Mouse (Mus musculus) granulocyte monocyte progenitor cell, adult 5-6 weeks (primary cell): Measurements from ENCODE around the gene Atp8b5. TPM values are rescaled to one million over a fixed set of nuclear protein-coding genes. Genes with fewer than 3 reads are reported as not detected.
A peak's percentile ranks its signal among the peaks of the same experiment; 100 is the strongest.

Experiments
- ATAC-seq: replicated peaks from 2 replicates; pipeline ENCODE4 v1.8.0; 2016; ENCODE audit warnings: mild to moderate bottlenecking, moderate TSS enrichment, inconsistent platforms; ENCODE audit not compliant: poor library complexity, severe bottlenecking
- total RNA-seq, 2 experiments: library from RNA; stranded (forward) in 1 of 2; stranded (reverse) in 1 of 2; fragments of 200-712, 200-1000 nt in 1 of 2; fragments of >200 nt in 1 of 2; fragmentation: Nextera tagmentation in 1 of 2; gene quantifications; 2 replicates each; pipeline ENCODE4 v1.2.3; 2014 to 2017

Gene Atp8b5
- 0.21 TPM in 1 of 2 replicates, not detected in the other for total RNA-seq (2014; fragmentation: Nextera tagmentation)
- 0.05 TPM in 1 of 2 replicates, not detected in the other for total RNA-seq (2017)

GRCm38 (mm10) chr4:43266623-43267322 is at the start of gene Atp8b5:
Gene Atp8b5, plus strand, starts transcription at chr4:43267159.
- ATAC-seq: peak; percentile 90

DNA sequence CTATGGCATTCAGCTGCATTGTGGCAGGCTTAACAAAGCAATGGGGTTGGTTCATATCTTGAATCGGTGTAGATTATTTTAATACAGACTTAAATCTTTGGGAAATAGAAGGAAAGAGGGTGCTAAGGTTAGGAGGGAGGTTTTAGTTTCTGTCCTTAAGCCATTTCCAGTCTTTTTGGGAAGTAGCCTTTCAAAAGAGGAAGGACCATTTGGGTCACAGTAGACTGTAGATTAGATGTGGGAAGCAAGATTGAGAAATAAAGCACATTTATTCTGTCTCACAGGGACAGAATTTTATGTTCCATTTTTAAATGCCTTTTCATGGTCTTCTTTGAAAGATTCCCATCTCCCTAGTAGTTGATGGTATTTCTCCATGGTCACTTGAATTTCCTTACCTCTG is 49.0 kb upstream of the Atp8b5 start:
- ATAC-seq: peak; percentile 78

DNA sequence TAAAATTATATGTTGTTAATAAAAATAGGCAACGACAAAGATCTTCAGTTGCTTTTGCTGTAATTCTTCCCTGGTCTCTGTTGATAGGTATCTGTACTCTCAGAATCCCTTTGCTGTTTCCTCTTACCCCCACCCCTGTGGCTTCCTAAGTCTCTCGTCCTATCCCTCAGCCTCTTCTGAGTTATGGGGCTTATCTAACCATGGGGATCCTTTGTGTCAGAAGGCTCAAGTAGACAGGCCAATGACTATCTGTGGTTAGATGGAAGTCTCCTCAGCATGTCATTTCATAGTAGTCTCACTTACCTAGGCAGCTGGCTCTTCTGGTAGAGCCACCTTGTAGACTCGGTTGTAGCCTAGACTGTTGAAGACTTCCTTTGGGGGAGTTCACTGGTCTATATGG is 35.1 kb upstream of the Atp8b5 start:
- ATAC-seq: no peak

- ATAC-seq: no peak
These were observed 34.0 kb upstream of the Atp8b5 start for GRCm38 (mm10) chr4:43232985-43233384.

DNA sequence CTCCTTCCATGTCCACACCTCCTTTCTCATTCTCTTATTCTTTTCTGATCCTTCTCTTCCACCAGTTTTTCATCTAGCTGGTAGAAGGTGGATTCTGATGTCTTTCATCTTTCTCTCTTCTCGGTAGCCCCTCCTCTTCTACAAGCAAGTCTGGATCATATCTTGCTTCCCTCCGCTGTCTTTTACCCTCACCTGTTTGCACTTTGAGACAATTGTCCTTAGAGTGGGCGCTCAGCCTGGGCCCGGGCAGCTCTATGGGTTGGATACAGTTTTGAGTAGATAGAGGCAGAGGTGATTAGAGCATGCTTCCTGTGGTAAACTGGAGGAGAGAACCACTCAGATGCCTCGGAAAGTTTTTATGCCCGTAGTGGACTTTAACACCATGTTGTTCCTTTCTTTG is 33.5 kb upstream of the Atp8b5 start:
- no peak for ATAC-seq

DNA sequence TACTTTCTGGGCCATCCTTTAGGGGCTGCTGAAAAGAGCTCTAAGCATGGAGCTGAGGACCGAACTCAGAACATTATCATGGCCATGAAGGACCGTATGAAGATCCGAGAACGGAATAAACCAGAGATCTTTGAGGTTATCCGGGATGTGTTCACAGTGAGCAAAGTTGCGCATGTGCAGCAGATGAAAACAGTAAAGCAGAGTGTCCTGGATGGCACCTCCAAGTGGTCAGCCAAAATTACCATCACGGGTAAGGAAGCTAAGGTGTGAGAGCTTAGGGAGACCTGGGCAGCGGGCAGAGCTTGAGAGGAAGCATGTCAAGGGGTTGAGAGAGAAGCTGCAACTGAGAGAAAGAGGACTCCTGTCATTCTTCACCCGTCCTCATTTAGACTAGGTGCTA is 30.1 kb upstream of the Atp8b5 start:
- no peak for ATAC-seq

- no peak for ATAC-seq
These were observed 26.2 kb upstream of the Atp8b5 start for GRCm38 (mm10) chr4:43240716-43241115.

DNA sequence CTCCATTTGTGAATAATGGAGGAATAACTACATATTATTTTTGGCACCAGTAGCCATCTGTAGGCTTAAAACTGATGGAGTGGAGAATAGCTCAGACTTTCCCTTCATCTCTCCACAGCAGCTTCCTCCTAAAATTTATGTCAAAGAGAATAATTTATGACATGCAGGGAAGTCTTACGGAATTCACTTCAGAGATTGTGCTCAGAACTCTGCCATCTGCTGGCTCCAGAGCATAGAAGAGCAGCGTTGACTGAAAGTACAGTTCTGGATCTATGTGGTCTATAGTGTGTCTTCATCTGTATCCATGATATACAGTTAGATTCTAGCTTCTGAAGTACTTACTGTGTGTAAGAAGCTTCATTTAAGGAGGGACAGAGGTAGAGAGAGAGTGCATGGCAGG is 22.9 kb upstream of the Atp8b5 start:
- ATAC-seq: no peak

DNA sequence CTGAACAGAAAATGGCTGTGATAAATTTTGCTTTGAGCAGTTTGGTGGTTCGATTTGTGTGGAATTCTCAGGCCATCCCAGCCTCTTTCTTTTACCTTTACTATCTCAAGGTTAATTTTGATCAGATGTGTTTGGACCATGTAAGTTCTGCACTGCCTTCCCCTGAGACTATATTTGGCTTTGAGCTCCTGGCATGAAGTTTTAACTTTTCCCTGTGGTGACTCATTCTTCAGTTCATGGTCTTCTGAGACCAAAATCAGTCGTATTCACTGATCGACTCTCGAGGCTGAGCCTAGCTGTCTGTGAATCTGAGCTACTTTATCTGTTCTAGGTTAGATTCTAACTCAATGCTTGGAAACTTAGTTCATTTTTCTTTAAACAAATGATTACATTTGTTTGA is 21.2 kb upstream of the Atp8b5 start:
- ATAC-seq: no peak

- no peak for ATAC-seq
These were observed 18.9 kb upstream of the Atp8b5 start for GRCm38 (mm10) chr4:43248026-43248425.

DNA sequence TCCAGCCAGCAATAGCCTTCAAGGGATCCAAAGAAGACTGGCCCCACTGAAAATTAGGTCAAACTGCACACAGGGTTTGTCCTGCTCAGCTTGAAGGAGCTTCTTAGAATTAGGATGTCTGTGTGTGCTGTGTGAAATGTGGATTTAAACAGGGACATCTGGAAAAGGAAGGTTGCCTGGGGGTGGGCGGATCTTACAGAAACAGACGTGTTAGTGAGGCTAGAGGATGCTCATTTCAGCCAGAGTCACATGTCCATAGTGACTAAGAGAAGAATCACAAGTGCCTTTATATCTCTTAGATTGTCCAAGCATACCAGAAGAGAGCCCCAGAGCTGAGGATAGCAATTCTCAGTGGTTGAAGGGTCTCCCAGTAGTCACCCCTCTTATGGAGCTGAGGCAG is 18.1 kb upstream of the Atp8b5 start:
- ATAC-seq: no peak

DNA sequence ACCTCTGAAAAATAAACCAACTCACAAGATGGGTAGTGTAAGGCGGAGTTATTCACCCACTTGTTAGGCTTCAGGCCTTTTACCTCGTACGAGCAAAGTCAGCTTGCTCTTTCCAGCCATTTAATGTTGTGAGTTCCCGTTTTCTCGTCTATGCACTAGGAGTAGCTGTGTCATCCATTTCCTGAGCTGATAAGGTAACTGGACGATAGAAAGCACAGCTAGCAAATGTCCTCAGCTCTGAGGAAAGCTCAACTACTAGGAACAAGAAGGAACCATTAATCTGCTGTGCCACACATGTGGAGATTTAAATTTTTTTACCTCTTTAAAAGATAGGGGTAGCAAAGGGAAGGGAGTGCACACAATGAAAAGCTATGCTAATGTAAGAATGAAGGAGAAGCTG is 15.7 kb upstream of the Atp8b5 start:
- ATAC-seq: 0 out of 2 replicates have a peak, but pooled peaks have one; percentile 25

- ATAC-seq: no peak
These were observed 9.9 kb upstream of the Atp8b5 start for GRCm38 (mm10) chr4:43257040-43257439.

DNA sequence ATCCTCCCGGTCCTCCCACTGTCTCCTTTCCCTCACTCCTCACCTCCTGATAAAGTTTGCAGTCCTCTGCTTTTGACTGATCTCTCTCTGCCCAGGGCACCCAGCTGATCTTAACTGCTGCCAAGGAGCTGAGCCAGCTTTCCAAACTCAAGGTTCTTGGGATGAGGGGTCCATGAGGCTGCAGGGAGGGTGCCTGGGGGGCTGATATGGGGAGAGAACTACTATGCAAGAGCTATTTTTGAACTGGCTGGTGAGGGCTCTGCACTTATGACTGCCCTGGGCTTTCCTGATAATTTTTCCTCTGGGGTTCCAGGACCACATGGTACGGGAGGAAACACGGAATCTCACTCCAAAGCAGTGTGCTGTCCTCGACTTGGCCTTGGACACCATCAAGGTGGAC is 8.4 kb upstream of the Atp8b5 start:
- ATAC-seq: no peak

- no peak for ATAC-seq
These were observed 7.5 kb upstream of the Atp8b5 start for GRCm38 (mm10) chr4:43259435-43259834.

DNA sequence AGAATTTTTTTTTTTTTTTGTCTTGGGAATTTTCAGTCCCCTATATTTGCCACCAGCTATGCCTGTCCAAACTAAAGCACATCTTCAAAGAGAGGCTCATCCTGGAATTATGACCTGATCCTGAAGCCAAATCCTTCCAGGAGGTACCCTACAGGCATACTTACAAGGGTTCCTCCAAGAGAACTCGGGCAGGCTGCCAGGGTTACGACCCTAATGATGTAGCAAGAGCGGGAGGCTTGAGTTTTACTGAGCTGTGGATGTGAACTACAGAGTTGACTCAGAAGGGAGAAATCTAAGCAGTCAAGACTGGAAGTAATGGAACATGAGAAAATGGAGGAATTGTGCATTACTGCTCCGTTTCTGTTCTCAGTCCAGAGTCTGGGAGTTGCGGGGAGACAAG is 6.9 kb upstream of the Atp8b5 start:
- ATAC-seq: no peak

- ATAC-seq: peak; percentile 72
These were observed 4.1 kb upstream of the Atp8b5 start for GRCm38 (mm10) chr4:43262821-43263220.

- no peak for ATAC-seq
These were observed 813 bp upstream of the Atp8b5 start for GRCm38 (mm10) chr4:43266146-43266545.

GRCm38 (mm10) chr4:43267323-43267658 is 332 bp downstream of the Atp8b5 start:
- no peak for ATAC-seq

DNA sequence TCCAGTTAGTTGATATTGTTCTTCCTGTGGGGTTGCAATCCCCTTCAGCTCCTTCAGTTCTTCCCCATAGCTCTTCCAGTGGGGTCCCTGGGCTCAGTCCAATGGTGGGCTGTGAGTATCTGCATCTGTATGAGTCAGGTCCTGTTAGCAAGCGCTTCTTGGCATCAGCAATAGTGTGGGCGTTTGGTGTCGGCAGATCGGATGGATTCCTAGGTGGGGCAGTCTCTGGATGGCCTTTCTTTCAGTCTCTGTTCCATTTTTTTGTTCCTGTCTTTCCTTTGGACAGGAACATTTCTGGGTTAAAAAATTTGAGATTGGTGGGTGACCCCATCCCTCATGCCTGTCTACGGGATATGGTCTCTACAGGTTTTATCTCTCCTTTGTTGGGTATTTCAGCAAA is 18.5 kb downstream of the Atp8b5 start:
- ATAC-seq: no peak

DNA sequence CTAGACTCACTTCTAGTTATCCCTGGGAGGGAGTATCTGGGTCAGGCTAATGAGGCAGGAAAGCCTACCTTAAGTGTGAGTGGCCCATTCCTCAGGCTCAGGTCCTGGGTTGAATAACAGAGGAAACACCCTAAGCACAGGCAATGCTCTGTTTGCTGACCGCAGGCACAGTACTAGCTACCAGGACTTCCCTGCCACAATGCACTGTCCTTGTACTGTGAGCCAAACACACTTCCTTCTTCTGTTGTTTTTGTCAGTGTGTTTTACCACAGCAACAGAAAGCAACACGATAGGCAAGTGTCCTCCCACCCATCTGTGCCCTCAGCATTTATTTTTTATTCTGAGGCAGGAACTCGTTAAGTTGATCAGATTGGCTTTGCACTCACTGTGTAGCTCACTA is 20.3 kb downstream of the Atp8b5 start:
- ATAC-seq: peak; percentile 85

DNA sequence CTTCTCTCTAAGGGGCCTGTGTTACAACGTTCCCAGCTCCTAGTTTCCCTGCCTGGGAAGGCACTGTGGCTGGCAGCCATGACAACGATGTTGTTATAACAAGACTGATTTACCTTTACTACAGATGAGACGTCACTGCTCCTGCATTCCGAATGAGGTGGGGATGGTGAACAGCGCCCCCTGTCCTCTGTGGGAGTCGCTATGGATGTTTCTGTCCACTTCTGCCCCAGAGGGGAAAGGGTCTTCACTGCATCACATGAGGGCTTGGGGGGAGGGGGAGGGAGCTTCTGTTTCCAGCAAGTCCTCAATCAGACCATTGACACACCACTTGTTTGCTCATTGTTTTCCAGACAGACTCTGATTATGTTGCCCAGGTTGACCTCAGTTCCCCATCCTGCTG is 27.0 kb downstream of the Atp8b5 start:
- peak; percentile 25; the same call in 1 of the 2 replicates for ATAC-seq
